Mouse (Mus musculus) CH12.LX (cell line): Measurements from ENCODE around the gene Pitx2. TPM values are rescaled to one million over a fixed set of nuclear protein-coding genes. Genes with fewer than 3 reads are reported as not detected.

Experiments
- DNase-seq: peaks from one replicate; pipeline ENCODE4 v3.0.0-alpha.2; 2013; ENCODE audit errors: extremely low read depth
- H3K27ac ChIP-seq: 2 replicates; pipeline ENCODE4 v1.5.1; 2012; ENCODE audit warnings: low read depth, mild to moderate bottlenecking, control low read depth, moderate library complexity; ENCODE audit not compliant: insufficient read depth
- H3K27me3 ChIP-seq: replicated peaks from 2 replicates; pipeline ENCODE3; 2012; ENCODE audit warnings: inconsistent platforms
- H3K36me3 ChIP-seq, 2 experiments: replicated peaks in 1 of 2; 2 replicates each; pipeline versions ENCODE3 to v1.6.1; 2012; ENCODE audit warnings: inconsistent platforms in 1 of 2, low read length in 1 of 2, mild to moderate bottlenecking in 1 of 2, mixed read lengths in 1 of 2, moderate library complexity in 1 of 2; ENCODE audit not compliant: control insufficient read depth in 1 of 2, insufficient read depth in 1 of 2
- H3K4me1 ChIP-seq, 2 experiments: 2 replicates each; pipeline ENCODE4 v1.6.1; 2012; ENCODE audit warnings: inconsistent platforms in 1 of 2, moderate library complexity in 1 of 2; ENCODE audit not compliant: insufficient read depth in 2 of 2, control insufficient read depth in 1 of 2
- H3K4me2 ChIP-seq: 2 replicates; pipeline ENCODE4 v1.6.1; 2012; ENCODE audit warnings: low read depth, mild to moderate bottlenecking, control low read depth; ENCODE audit not compliant: poor library complexity, insufficient read depth, severe bottlenecking
- H3K4me3 ChIP-seq, 3 experiments: fragments of 150-350 bp in 1 of 3; sonication (generic) in 1 of 3; replicated peaks in 1 of 3; 2 replicates each; pipeline versions ENCODE3 to v1.5.1; 2011 to 2012; ENCODE audit warnings: low read depth in 2 of 3, low read length in 2 of 3, mild to moderate bottlenecking in 2 of 3, moderate library complexity in 2 of 3, control low read depth in 1 of 3, improper control_type of control experiment in 1 of 3, inconsistent platforms in 1 of 3, mixed read lengths in 1 of 3; ENCODE audit not compliant: poor library complexity in 1 of 3
- H3K79me2 ChIP-seq: replicated peaks from 2 replicates; pipeline ENCODE4 v1.6.1; 2012; ENCODE audit warnings: mild to moderate bottlenecking, moderate library complexity; ENCODE audit not compliant: control insufficient read depth, poor library complexity, insufficient read depth, severe bottlenecking; ENCODE audit errors: extremely low read depth
- H3K9ac ChIP-seq: 2 replicates; pipeline ENCODE4 v1.6.1; 2012; ENCODE audit warnings: low read depth, mild to moderate bottlenecking, control low read depth, moderate library complexity; ENCODE audit not compliant: insufficient read depth
- H3K9me3 ChIP-seq: replicated peaks from 2 replicates; pipeline ENCODE3; 2012; ENCODE audit warnings: low read length, inconsistent platforms, mixed read lengths
- CHD1 ChIP-seq: IDR thresholded peaks from 2 replicates; pipeline ENCODE4 v1.6.1; 2012; ENCODE audit warnings: low read depth, low read length, improper control_type of control experiment, inconsistent platforms
- CTCF ChIP-seq, 2 experiments: IDR thresholded peaks in 1 of 2; conservative IDR thresholded peaks in 1 of 2; 2 replicates each; pipeline ENCODE4 v1.5.1; 2011 to 2012; ENCODE audit warnings: low read depth in 2 of 2, low read length in 2 of 2, improper control_type of control experiment in 1 of 2, inconsistent platforms in 1 of 2, mild to moderate bottlenecking in 1 of 2, moderate library complexity in 1 of 2
- E2F4 ChIP-seq: IDR thresholded peaks from 2 replicates; pipeline ENCODE4 v1.6.1; 2011; ENCODE audit warnings: low read depth, low read length, improper control_type of control experiment; ENCODE audit not compliant: insufficient replicate concordance
- ELF1 ChIP-seq: IDR thresholded peaks from 2 replicates; pipeline ENCODE4 v1.6.1; 2014; ENCODE audit warnings: low read depth, mild to moderate bottlenecking, inconsistent platforms, low read length, improper control_type of control experiment
- GABPA ChIP-seq: IDR thresholded peaks from 2 replicates; pipeline ENCODE4 v1.6.1; 2012; ENCODE audit warnings: low read depth, low read length, improper control_type of control experiment, inconsistent platforms; ENCODE audit not compliant: insufficient replicate concordance
- HCFC1 ChIP-seq: IDR thresholded peaks from 2 replicates; pipeline ENCODE4 v1.6.1; 2012; ENCODE audit warnings: low read depth, mild to moderate bottlenecking, inconsistent platforms, low read length, improper control_type of control experiment
- KAT2A ChIP-seq: IDR thresholded peaks from 2 replicates; pipeline ENCODE4 v1.6.1; 2012; ENCODE audit warnings: low read length, improper control_type of control experiment, inconsistent platforms; ENCODE audit not compliant: insufficient replicate concordance
- MAFK ChIP-seq: IDR thresholded peaks from 2 replicates; pipeline ENCODE4 v1.6.1; 2011; ENCODE audit warnings: low read length, improper control_type of control experiment; ENCODE audit not compliant: insufficient replicate concordance
- MAZ ChIP-seq: IDR thresholded peaks from 2 replicates; pipeline ENCODE4 v1.6.1; 2012; ENCODE audit warnings: low read depth, mild to moderate bottlenecking, inconsistent platforms, low read length, improper control_type of control experiment, moderate library complexity
- MXI1 ChIP-seq: IDR thresholded peaks from 2 replicates; pipeline ENCODE4 v1.6.1; 2011; ENCODE audit warnings: mild to moderate bottlenecking, low read depth, low read length, improper control_type of control experiment
- NELFE ChIP-seq: IDR thresholded peaks from 2 replicates; pipeline ENCODE4 v1.6.1; 2011; ENCODE audit warnings: low read depth, low read length, improper control_type of control experiment
- POLR2AphosphoS2 ChIP-seq: IDR thresholded peaks from 2 replicates; pipeline ENCODE4 v1.6.1; 2011; ENCODE audit warnings: low read depth, low read length, improper control_type of control experiment
- RAD21 ChIP-seq: IDR thresholded peaks from 2 replicates; pipeline ENCODE4 v1.6.1; 2011; ENCODE audit warnings: low read depth, mild to moderate bottlenecking, low read length, improper control_type of control experiment, moderate library complexity
- RCOR1 ChIP-seq: conservative IDR thresholded peaks from 2 replicates; pipeline ENCODE4 v1.6.1; 2012; ENCODE audit warnings: low read depth, mild to moderate bottlenecking, inconsistent platforms, low read length, improper control_type of control experiment
- SMC3 ChIP-seq: IDR thresholded peaks from 2 replicates; pipeline ENCODE4 v1.6.1; 2011; ENCODE audit warnings: low read depth, low read length, improper control_type of control experiment
- TBP ChIP-seq: conservative IDR thresholded peaks from 2 replicates; pipeline ENCODE4 v1.6.1; 2011; ENCODE audit warnings: low read depth, low read length, improper control_type of control experiment
- UBTF ChIP-seq: IDR thresholded peaks from 2 replicates; pipeline ENCODE4 v1.6.1; 2012; ENCODE audit warnings: low read depth, mild to moderate bottlenecking, inconsistent platforms, low read length, improper control_type of control experiment, moderate library complexity
- USF1 ChIP-seq: IDR thresholded peaks from 2 replicates; pipeline ENCODE4 v1.6.1; 2014; ENCODE audit warnings: low read depth, mild to moderate bottlenecking, inconsistent platforms, low read length, improper control_type of control experiment
- ZKSCAN1 ChIP-seq: IDR thresholded peaks from 2 replicates; pipeline ENCODE4 v1.6.1; 2012; ENCODE audit warnings: low read depth, inconsistent platforms, low read length, improper control_type of control experiment, borderline replicate concordance
- dilution Hi-C: fragments of 300-500 bp; cut with MboI; formaldehyde crosslinking; loops from 2 replicates; pipeline ENCODE4 v1.14.3; 2020; ENCODE audit warnings: low sequenced_read_pairs; ENCODE audit not compliant: extremely low pct_unique_long_range_greater_than_20kb, extremely low pct_ligation_motif_present
- in situ Hi-C: fragments of 300-500 bp; cut with MboI; formaldehyde crosslinking; loops from 3 replicates; pipeline ENCODE4 v1.14.3; 2019; ENCODE audit warnings: low sequenced_read_pairs, low pct_ligation_motif_present, low pct_unique_long_range_greater_than_20kb, mixed read lengths
- polyA plus RNA-seq: library from polyadenylated mRNA; unstranded; fragments of >175 nt; gene quantifications from 2 replicates; pipeline ENCODE4 v1.2.1, GENCODE M21; 2012; ENCODE audit warnings: low read depth; ENCODE audit not compliant: insufficient read length
- total RNA-seq, 2 experiments: library from RNA; depleted of rRNA; stranded (reverse); fragments of 300-350 nt in 1 of 2; fragments of >200 nt in 1 of 2; gene quantifications; 2 replicates each; pipeline ENCODE4 v1.2.3; 2012 to 2014

Pitx2 gene
- total and polyA plus RNA-seq, 3 experiments, result not detected

- Histone ChIP-seq H3K27me3 (no peaks in the 10 kb centered on the region), H3K4me1 (no peaks in the 10 kb centered on the region), H3K79me2 (no peaks in the 10 kb centered on the region)
- TF ChIP-seq CHD1 (no peak), RCOR1 (no peak), HCFC1 (no peak), USF1 (no peak), NELFE (no peak), KAT2A (no peak), GABPA (no peak), RAD21 (no peak), SMC3 (no peak), MAZ (no peak), ZKSCAN1 (no peak), MXI1 (no peak), E2F4 (no peak), MAFK (no peak), ELF1 (no peak), POLR2AphosphoS2 (no peak), CTCF (conservative IDR thresholded peaks at IDR 0.05 in 1 of 2, IDR thresholded peaks at IDR 0.05 in 1 of 2; ENCODE audit: low read depth in 2 of 2, low read length in 2 of 2) (no peak), TBP (no peak), UBTF (no peak)
- TF ChIP-seq, all 38 proteins: peak for 0
- Histone ChIP-seq H3K36me3 (no peaks in the 10 kb centered on the region), H3K9ac (no peak overlapping the region), H3K27ac (no peak overlapping the region), H3K4me3 (no peak overlapping the region), H3K4me2 (no peak overlapping the region), H3K9me3 (peaks cover 76% of the 10 kb centered on the region)
- DNase-seq, result no peak
- dilution Hi-C loops, result no loop called here
- in situ Hi-C loops, result no loop called here
Observed at GRCm38 (mm10) chr3:129204441-129205313, 5.0 kb downstream of the Pitx2 start.
